Mouse (Mus musculus): ENCODE data around the gene Twist1.

Twist1 gene

GRCm38 (mm10) chr12:33957400-33958240 is at the start of gene Twist1:
Gene Twist1, plus strand, starts transcription at chr12:33957671.
- no peak for DNase-seq (ENCODE audit: low spot score)

DNA sequence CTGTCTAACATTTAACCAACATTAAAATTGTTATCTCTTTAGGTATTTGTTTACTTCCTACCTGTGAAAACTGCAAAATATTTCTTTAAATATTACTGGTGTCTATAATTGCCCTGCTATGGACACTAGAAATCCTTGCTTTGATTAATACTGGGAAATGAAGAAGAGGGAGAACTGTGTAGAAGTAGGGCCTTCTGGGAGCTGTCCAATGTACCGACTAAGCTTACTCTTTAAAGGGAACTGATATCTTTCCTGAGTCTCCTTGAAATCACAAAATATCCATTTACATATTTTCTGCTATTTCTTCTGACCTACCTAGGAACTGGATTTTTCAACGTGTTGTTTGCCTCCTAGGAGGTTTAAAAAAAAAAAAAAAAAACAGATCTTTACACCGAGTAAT is 30.7 kb upstream of the Twist1 start:
- no peak for DNase-seq (ENCODE audit: low spot score)

- no peak for DNase-seq (ENCODE audit: low spot score)
Observed at GRCm38 (mm10) chr12:33927334-33928098, 30.0 kb upstream of the Twist1 start.

- DNase-seq (ENCODE audit: low spot score), result no peak
Observed at GRCm38 (mm10) chr12:33928331-33929192, 28.9 kb upstream of the Twist1 start, which contains the start of gene Ferd3l. Gene Ferd3l, plus strand, starts transcription at chr12:33928425.

DNA sequence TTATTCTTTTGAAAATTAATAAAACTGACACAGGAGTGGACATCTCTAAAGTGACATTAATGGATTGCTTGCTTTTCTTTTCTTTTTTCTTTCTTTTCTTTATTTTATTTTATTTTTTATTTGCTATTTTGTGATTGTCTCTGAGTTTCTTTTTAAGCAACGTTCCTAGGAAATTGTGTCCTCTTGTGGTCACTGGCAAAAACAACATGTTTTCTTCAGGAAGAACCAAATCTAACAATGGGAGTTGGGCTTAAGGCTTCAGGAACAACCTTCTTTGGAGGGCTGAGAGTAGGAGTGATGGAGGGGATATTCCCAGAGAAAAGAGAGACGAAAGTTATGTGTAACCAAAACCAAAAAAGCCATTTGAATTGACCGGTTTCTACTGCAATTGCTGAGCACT is 4.6 kb upstream of the Twist1 start:
- no peak for DNase-seq (ENCODE audit: low spot score)

GRCm38 (mm10) chr12:33954931-33955565 is 2.4 kb upstream of the Twist1 start:
- DNase-seq (ENCODE audit: low spot score), result no peak

GRCm38 (mm10) chr12:33955606-33956295 is 1.7 kb upstream of the Twist1 start:
- no peak for DNase-seq (ENCODE audit: low spot score)

DNA sequence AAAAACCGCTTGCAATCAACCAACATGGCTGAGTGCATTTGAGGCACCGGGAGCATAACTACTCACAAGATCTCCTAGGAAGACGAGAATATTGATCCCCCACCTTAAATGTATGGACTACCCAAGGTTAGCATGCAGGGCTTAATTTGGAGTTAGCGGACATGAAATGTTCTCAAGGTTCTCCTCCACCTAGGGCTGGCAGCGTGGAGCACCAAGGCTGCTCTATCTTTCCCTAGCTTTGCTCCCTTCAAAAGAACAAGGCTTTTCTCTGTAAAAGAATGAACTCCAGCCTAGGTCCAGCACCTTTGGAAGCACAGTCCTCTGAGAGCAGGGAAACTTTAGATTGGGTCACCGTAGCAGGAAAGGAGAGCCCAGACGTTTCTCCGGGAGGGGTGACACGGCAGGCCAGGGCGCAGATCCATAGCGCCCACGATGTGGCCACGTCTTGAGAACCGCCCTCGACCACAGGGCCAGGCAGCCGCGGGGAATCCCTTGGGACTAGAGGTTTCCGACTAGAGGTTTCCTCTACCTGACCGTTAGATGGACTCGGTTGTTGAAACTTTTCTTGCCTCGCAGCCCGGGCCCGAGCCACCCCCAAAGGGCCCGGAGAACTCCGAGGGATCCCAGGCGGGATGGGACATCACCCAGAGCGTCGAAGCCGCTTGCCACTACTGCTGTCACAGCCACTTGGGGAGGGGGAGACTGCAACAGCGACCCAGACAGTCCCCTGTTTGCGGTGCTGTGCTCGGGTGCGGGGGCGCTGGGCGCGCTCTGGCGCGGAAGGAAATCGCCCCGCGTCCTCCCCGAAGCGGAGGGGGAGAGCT is 683 bp upstream of the Twist1 start:
- DNase-seq (ENCODE audit: low spot score), result no peak

GRCm38 (mm10) chr12:33958241-33959194 is 1.0 kb downstream of the Twist1 start:
- DNase-seq (ENCODE audit: low spot score), result no peak

GRCm38 (mm10) chr12:33959206-33959605 is 1.7 kb downstream of the Twist1 start:
- no peak for DNase-seq (ENCODE audit: low spot score)

- no peak for DNase-seq (ENCODE audit: low spot score)
Observed at GRCm38 (mm10) chr12:33959846-33960245, 2.4 kb downstream of the Twist1 start.

GRCm38 (mm10) chr12:33961013-33961412 is 3.5 kb downstream of the Twist1 start:
- DNase-seq (ENCODE audit: low spot score), result no peak

- no peak for DNase-seq (ENCODE audit: low spot score)
Observed at GRCm38 (mm10) chr12:33962118-33962772, 4.8 kb downstream of the Twist1 start.

- DNase-seq (ENCODE audit: low spot score), result no peak
Observed at GRCm38 (mm10) chr12:33962773-33963130, 5.3 kb downstream of the Twist1 start.

DNA sequence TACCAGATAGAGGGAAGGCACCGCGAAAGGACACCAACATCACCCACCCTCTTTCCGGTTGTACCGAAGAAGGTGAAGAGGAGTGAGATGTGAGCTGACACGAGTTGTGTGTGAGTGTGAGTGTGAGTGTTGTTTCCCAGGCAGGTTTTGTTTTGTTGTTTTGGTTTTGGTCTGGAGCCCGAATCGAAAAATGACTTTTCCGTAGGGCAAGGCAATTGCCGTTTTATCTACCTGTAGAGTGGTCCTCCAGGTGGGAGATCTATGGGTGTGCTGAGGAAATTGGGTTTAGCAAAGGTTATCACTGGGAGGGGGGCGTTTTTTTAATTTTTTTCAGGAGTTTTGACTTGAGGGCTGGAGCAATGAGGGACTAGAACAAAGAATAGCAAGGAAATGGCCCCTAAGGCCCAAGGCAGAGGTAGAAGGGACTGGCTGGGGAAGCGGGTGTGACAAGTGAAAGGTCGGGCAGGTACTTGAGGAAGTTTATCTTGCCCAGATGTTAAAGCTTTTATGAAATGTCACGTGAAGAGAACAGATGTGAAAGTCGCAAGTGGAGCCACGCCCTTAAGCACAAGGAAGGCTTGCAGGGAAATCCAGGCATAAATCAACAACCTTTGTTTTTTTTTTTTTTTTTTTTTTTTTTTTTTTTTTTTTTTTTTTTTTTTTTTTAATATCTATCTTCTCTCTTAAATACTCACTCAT is 6.3 kb downstream of the Twist1 start:
- no peak for DNase-seq (ENCODE audit: low spot score)

DNA sequence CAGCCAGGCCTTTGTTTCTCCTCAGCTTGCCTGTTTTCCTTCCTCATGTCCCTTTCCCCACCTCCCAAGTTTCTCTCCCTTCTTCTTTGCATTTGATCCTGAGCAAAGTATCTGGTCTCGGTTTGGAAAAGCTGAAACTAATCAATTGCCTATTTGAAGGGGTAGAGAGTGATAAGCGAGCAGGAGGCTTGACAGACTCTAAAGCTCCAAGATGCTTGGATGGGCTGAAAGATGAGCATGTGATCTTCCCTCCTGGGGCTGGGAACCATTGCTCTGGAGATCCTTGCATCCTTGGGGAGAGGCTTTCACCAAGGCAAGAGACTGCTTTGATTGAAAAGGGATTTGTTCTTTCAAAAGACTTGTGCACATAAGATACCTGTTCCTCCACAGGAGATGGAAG is 7.0 kb downstream of the Twist1 start:
- no peak for DNase-seq (ENCODE audit: low spot score)

DNA sequence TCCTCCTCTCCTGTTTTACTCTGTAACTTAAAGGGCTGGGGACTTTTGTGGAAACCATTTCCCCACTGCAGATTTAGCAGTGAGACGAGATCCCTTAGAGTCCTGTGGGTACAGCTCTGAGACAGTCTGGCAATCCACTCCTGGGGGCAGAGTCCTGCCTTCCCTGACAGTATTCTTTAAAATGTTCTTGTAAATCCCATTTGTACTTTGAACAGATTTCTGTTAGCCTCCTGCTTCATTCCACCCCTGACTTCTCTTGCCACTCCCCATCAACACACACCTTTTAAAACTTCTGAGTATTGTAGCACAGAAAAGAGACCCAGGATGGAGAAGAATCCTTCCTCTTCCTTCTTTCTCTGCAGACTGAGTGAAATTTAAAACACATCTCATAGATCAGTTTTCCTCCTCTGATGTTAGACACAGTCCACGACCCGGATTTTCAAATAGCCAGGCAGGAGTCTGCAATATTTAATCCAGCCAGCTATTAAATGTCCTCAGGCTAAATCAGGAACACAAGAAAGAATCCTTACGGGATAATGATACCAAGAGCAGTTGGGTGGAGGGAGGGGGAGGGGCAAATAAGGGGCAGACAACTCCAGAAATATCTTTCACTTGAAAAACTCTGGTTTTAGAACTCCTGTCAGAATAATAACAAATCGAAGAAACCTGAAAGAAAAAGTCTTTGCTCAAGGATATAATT is 8.3 kb downstream of the Twist1 start:
- no peak for DNase-seq (ENCODE audit: low spot score)

Data from layer of hippocampus, adult 11-12 months (tissue).